ENCODE assay signal across 29 mouse cellular contexts in the genomic region with DNA sequence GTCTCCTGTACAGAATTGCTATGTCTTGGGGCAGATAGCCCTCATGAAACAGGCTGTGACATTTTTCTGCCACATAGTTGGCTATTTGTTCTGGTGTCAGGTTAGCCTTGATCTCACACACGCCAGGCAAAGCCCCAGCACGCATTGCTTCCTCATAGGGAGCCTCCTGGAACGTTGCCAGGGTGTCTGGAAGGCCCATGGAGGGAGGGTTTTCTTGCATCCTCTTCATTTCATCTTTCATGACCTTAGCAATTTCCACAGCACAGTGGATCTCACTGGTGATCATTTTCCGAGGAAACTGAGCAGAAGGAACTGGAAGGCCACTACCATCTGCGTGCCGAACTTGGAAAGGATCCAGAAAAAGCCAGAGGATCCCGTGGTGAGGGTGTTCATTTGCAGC. TPM values are rescaled to one million over a fixed set of nuclear protein-coding genes. Genes with fewer than 3 reads are reported as not detected.
DNase-seq lines count a peak whose midpoint lies in the region; ATAC-seq and TF ChIP-seq lines count a peak whose summit lies in the region.
"Had no signal": no experiment of that assay in that cellular context is flagged by ENCODE, and none has a peak within 500 bp of the region (broad histone marks: within the 10 kb centered on the region; RNA-seq: fewer than 3 reads in every experiment).

No protein-coding gene starts in this region.

- no peak for TF ChIP-seq CTCF in liver, postnatal 0 days (IDR thresholded peaks at IDR 0.05; ENCODE audit: low read depth)

- ATAC-seq in liver, postnatal 0 days: no peak
- no peak for ATAC-seq in liver, embryonic 12.5 days
- ATAC-seq: activated CD4-positive, CD25-positive, alpha-beta regulatory T cell, adult 4 months; CD4-positive, CD25-positive, alpha-beta regulatory T cell, adult 4 months; forebrain, embryonic 14.5 days; forebrain, postnatal 0 days; hindbrain, embryonic 16.5 days had no signal

- H3K27me3 ChIP-seq in liver, postnatal 0 days (ENCODE audit: insufficient read depth, low read length): no peaks in the 10 kb centered on the region
- H3K27me3 ChIP-seq in liver, embryonic 12.5 days (replicated peaks): peaks cover 54% of the 10 kb centered on the region
- H3K27me3 ChIP-seq: embryonic facial prominence, embryonic 12.5 days; embryonic facial prominence, embryonic 15.5 days had no signal

- H3K4me3 ChIP-seq in liver, postnatal 0 days (ENCODE audit: low read depth, low read length): no peak overlapping the region
- no peak overlapping the region for H3K4me3 ChIP-seq in liver, embryonic 12.5 days
- H3K4me3 ChIP-seq: embryonic facial prominence, embryonic 12.5 days; embryonic facial prominence, embryonic 15.5 days; hindbrain, embryonic 10.5 days; hindbrain, embryonic 13.5 days had no signal

- no peak overlapping the region for H3K4me2 ChIP-seq in liver, postnatal 0 days (ENCODE audit: low read depth, low read length)
- H3K4me2 ChIP-seq in liver, embryonic 12.5 days: no peak overlapping the region
- H3K4me2 ChIP-seq: embryonic facial prominence, embryonic 12.5 days; embryonic facial prominence, embryonic 15.5 days; heart, embryonic 11.5 days; hindbrain, embryonic 13.5 days had no signal

- intact Hi-C loops in heart, postnatal 36 days (cut with DNase I): no loop called here

- 62% methylated on average over 7 of the region's 7 CpGs for WGBS in liver, postnatal 0 days (ENCODE audit: insufficient replicate concordance)
- 61% methylated on average over 7 of the region's 7 CpGs for WGBS in liver, embryonic 12.5 days (ENCODE audit: insufficient replicate concordance)

- H3K27ac ChIP-seq in liver, postnatal 0 days (ENCODE audit: low read depth): no peak overlapping the region
- no peak overlapping the region for H3K27ac ChIP-seq in liver, embryonic 12.5 days
- H3K27ac ChIP-seq: embryonic facial prominence, embryonic 12.5 days; embryonic facial prominence, embryonic 15.5 days; hindbrain, embryonic 10.5 days; hindbrain, embryonic 13.5 days had no signal

- no peak overlapping the region for H3K9ac ChIP-seq in liver, postnatal 0 days (replicated peaks)
- H3K9ac ChIP-seq in liver, embryonic 12.5 days: no peak overlapping the region
- H3K9ac ChIP-seq: embryonic facial prominence, embryonic 12.5 days; embryonic facial prominence, embryonic 15.5 days; forebrain, postnatal 0 days; hindbrain, embryonic 13.5 days had no signal

- peaks cover 23% of the 10 kb centered on the region for H3K36me3 ChIP-seq in liver, postnatal 0 days (replicated peaks; ENCODE audit: insufficient read depth, low read length)
- H3K36me3 ChIP-seq in liver, embryonic 12.5 days: peaks cover 44% of the 10 kb centered on the region
- H3K36me3 ChIP-seq: embryonic facial prominence, embryonic 12.5 days; embryonic facial prominence, embryonic 15.5 days; hindbrain, embryonic 10.5 days; hindbrain, embryonic 13.5 days had no signal

- no peak for TF ChIP-seq EP300 in liver, postnatal 0 days (IDR thresholded peaks at IDR 0.05; ENCODE audit: low read depth)

- peak; percentile 85 for DNase-seq in heart, adult 11 months
- no peak for DNase-seq in heart, postnatal 36 days
- DNase-seq in liver, postnatal 0 days: peak; percentile 18
- DNase-seq in retina, postnatal 1 day: peak; percentile 8
- DNase-seq in retina, embryonic 14.5 days (ENCODE audit: low spot score): no peak
- no peak for DNase-seq in thymus, postnatal 25 days
- DNase-seq: adrenal gland, adult 8-10 months; adrenal gland, postnatal 25 days; cerebellum, adult 11-12 months; cerebellum, adult 9-10 months; cerebellum, postnatal 25 days; forebrain, postnatal 0 days; gastrocnemius, postnatal 36 days had no signal

- no peaks in the 10 kb centered on the region for H3K9me3 ChIP-seq in liver, postnatal 0 days (ENCODE audit: low read length)
- H3K9me3 ChIP-seq in liver, embryonic 12.5 days (replicated peaks): no peaks in the 10 kb centered on the region
- H3K9me3 ChIP-seq: embryonic facial prominence, embryonic 12.5 days; embryonic facial prominence, embryonic 15.5 days; hindbrain, embryonic 10.5 days; hindbrain, embryonic 13.5 days had no signal

- peaks cover 6% of the 10 kb centered on the region for H3K4me1 ChIP-seq in liver, postnatal 0 days (ENCODE audit: insufficient read depth)
- H3K4me1 ChIP-seq in liver, embryonic 12.5 days: peaks cover 13% of the 10 kb centered on the region
- H3K4me1 ChIP-seq: embryonic facial prominence, embryonic 12.5 days; embryonic facial prominence, embryonic 15.5 days; hindbrain, embryonic 10.5 days; hindbrain, embryonic 13.5 days had no signal

RNA-seq across cellular contexts. Expression of a gene that starts 10.3 kb away (rescaled TPM):
- total RNA-seq in heart, postnatal 36 days (2021): under 1 TPM; 0.11 TPM
- 14.3 and 14.8 TPM in 2 replicates for polyA plus RNA-seq in liver, postnatal 0 days (2015; fragmentation: Nextera tagmentation; extraction: Ambion mirVana)
- 14.5 and 15.6 TPM in 2 replicates for polyA plus RNA-seq in liver, embryonic 12.5 days (2016; fragmentation: Nextera tagmentation; extraction: Ambion mirVana)
- total RNA-seq: adrenal gland, adult 8-10 months; adrenal gland, postnatal 25 days; common myeloid progenitor, adult 5-6 weeks; forebrain, postnatal 0 days; gastrocnemius, adult 8-10 months; gastrocnemius, postnatal 36 days; granulocyte monocyte progenitor cell, adult 5-6 weeks; heart, adult 8-10 months had no signal
- polyA plus RNA-seq: activated CD4-positive, CD25-positive, alpha-beta regulatory T cell, adult 4 months; C2C12; CD4-positive, CD25-positive, alpha-beta regulatory T cell, adult 4 months; forebrain, embryonic 14.5 days; forebrain, postnatal 0 days; frontal cortex, adult 2 months; hindbrain, embryonic 16.5 days had no signal

RNA-seq across cellular contexts. Expression of a gene that starts 22.6 kb away (rescaled TPM):
- total RNA-seq in heart, postnatal 36 days (2021): 10 to 100 TPM; 44.9 to 46.1 TPM
- 7.6 and 8.3 TPM in 2 replicates for polyA plus RNA-seq in liver, postnatal 0 days (2015; fragmentation: Nextera tagmentation; extraction: Ambion mirVana)
- 32.8 and 33.4 TPM in 2 replicates for polyA plus RNA-seq in liver, embryonic 12.5 days (2016; fragmentation: Nextera tagmentation; extraction: Ambion mirVana)

RNA-seq across cellular contexts. Expression of a gene that starts 26.1 kb away (rescaled TPM):
- total RNA-seq in heart, postnatal 36 days (2021): 10 to 100 TPM in 1 of 2 experiments, 1 to 10 TPM in 1; 7.9 to 11.8 TPM
- polyA plus RNA-seq in liver, postnatal 0 days (2015; fragmentation: Nextera tagmentation; extraction: Ambion mirVana): 6.8 and 7.1 TPM in 2 replicates
- 8.2 and 8.3 TPM in 2 replicates for polyA plus RNA-seq in liver, embryonic 12.5 days (2016; fragmentation: Nextera tagmentation; extraction: Ambion mirVana)

Comparison
In these comparisons a context has a peak if more than half of its experiments do, and no peak if none do; other contexts are left out.
1. DNase-seq: peak in heart, adult 11 months (single experiment), liver, postnatal 0 days (single experiment) and retina, postnatal 1 day (single experiment); none in heart, postnatal 36 days (0 of 2), retina, embryonic 14.5 days (single experiment) and thymus, postnatal 25 days (single experiment).